Mouse (Mus musculus) brain, embryonic 18.5 days (tissue): Measurements from ENCODE around the gene Map4k1.

Source experiments
- DNase-seq: peaks from one replicate; pipeline ENCODE4 v3.0.0-alpha.2; 2012; ENCODE audit warnings: low read depth, low spot score

Map4k1 gene

DNA sequence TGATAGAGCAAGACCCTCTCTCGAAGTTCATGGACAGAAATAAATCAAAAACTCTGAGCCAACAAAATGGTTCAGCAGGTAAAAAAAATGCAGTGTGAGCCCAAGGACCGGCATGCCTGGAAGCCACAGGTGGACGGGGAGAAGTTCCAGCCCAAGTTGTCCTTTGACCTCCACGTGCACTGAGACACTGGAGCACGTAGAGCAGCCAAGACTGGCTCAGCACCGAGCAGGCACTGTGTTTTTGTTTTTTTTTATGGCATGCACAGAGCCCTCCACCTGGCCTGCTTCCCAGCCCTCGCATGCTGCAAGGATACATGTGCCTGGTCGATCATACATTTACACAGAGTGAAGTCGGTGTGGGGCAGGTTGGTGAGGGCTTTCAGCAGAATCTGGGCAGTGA lies 4.3 kb upstream of the Map4k1 start:
- DNase-seq: no peak

DNA sequence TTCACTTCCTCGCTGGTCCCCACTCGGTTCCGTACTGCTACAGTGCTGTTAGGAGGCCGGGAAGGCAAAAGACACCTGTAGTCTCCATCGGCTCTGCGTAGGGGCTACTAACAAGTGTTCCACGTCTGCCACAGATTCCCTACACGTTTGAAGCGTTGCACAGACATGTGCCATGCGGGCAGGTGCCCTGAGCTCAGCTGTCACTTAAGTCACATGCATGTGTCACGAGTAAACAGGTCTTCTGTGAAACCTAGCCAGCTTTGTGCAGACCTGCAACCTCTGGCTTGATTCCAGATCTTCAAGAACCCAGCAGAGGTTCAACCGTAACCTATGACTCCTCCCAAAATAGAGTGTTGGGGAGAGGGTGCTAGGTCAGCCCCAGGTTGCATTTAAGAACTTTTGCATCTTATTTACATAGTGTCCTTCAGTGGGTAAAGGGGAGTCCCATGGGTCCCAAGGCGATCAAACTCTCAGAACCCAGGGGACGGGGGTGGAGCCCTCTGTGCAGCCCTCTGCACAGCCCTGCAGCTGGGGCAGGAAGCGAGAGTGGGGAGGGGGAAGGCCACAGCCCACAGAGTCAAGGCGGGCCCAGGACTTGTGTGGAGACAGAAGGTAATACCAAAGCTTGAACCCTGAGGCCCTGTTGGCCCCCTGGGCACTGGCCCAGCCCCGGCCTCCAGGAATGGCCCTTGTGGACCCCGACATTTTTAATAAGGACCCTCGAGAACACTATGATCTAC lies 594 bp downstream of the Map4k1 start:
- DNase-seq: no peak

DNA sequence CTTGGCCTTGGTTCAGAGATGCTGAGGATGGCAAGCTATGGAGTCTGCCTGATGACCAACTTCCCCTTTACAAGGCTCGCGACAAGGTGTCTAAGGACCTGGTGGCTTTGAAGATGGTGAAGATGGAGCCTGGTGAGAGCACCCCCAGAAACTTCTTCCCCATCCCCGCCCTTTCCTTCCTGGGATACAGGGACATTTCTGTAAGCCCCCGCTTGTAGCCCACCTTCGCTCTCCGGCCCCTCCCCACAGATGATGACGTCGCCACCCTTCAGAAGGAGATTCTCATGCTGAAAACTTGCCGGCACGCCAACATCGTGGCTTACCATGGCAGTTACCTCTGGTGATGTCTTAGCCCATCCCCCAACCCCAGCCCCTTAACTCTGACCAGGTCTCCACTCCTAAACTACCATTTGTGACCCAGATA lies 1.3 kb downstream of the Map4k1 start:
- DNase-seq: no peak

DNA sequence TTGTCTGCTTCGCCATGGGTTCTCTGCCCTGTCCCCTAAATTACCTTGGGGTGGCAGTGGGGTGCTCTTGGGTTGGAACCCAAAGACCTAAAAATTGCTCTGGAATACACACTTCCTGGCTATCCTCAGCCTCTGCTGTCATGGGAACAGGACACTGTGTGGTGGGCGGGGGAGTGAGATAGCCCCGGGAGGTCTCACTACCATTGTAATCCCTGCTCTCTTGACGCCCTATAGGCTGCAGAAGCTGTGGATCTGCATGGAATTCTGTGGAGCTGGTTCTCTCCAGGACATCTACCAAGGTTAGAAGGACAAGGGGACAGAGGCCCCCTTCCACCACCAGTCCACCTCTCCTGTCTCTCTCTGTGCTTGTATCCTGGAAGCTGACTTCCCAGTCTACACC lies 2.0 kb downstream of the Map4k1 start:
- DNase-seq: no peak

DNA sequence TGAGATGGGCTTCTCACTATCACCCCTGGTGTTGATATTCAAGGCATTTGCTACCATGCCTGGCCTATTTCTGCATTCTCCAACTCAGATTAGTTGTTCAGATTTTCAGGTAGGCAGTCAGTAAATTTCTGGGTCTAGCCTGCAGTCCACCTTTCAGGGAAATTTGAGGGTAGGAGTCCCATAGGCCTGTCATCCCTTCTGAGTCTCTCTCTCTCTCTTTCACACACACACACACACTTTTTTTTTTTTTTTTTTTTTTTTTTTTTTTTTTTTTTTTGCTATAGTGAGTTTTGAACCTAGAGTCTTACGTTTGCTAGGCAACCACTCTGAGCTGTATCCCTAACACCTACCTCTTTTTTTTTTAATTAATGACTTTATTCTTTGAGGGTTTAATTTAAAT lies 2.6 kb downstream of the Map4k1 start:
- no peak for DNase-seq

DNA sequence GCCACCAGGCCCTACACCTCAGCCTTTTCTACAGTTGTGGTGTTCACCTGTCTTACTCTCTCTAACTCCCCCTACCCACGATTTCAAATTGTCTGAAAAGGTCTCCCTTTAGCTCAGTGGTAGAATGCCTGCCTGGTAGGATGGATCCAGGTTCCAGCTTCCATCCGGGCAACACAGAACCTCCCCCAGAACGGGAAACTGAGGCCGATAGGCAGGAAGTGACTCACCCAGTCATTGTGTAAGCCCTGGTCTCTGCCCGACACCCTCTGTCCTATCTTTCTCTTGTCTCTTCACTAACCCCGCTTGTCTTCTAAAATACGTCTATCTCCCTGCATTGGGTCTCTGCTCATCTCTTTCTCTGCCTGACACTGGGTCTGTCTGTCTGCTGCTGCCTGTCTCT lies 3.4 kb downstream of the Map4k1 start:
- DNase-seq: no peak

DNA sequence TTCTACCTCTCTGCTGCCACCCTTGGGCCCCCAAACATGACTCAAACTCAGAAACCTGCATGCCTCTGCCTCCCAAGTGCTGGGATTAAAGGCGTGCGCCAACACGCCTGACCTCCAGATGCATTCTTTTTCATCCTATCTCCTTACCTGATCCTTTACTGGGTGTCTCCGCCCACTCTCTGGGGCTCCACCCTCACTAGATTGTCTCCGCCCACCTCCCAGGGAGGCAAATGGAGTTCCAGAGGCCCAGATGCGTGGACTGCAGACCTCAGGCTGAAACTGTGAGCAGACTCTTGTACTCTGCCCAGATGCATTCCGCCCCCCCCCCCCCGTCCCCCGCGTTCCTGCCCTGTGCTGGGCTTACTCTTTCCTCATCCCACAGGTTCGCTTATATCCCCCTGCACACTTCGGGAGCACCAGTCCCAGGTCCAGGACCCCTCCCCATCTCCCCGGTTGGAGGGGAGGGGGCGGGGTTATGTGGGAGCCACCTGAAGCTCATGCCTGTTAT lies 9.0 kb downstream of the Map4k1 start:
- DNase-seq: no peak

DNA sequence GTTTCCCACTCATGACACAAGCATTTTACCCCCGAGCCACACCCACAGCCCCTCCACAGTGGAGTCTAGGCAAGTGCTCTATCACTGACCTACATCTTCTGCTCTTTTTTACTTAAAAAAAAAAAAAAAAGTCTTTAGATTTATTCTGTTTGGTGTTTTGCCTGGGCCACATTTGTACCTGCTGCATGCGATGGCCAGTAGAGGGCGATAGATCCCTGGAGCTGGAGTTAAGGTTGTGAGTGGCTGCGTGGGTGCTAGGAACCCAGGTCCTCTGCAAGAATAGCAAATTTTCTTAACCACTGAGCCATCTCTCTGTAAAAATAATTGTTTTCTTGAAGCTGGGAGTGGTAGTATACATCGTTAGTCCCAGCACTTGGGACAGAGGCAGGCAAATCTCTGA lies 9.8 kb downstream of the Map4k1 start:
- no peak for DNase-seq

DNA sequence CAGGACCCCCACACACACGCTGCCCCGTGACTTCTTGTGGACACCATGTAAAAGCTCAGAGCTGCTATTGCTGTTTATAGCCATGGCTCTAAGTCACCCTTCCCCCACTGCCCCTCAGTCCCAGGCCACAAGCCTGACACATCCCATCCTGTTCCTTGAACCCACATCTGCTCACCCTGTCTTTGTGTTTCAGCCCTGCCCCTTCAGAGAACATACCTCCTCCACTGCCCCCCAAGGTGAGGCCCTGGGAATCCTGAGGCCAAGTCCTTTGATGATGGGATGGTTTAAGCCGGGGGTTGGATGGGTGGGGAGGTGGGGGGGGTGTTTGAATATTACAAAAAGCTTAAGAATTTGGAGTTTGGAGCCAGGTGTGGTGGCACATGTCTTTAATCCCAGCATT lies 11.1 kb downstream of the Map4k1 start:
- no peak for DNase-seq

DNA sequence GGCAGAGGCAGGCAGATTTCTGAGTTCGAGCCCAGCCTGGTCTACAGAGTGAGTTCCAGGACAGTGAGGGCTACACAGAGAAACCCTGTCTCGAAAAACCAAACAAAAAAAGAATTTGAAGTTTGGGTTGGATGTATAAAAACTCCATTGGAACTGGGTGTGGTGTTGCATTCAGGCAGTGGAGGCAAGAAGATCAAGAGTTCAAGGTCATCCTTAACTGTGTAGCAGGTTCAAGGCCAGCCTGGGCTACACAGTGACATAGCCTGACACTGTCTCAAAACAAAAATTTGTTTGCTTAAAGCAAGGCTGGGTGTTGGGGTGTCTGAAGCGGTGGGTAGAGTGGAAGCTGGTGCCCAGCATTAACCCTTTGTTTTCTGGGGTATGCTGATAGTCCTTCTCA lies 11.6 kb downstream of the Map4k1 start:
- DNase-seq: no peak

DNA sequence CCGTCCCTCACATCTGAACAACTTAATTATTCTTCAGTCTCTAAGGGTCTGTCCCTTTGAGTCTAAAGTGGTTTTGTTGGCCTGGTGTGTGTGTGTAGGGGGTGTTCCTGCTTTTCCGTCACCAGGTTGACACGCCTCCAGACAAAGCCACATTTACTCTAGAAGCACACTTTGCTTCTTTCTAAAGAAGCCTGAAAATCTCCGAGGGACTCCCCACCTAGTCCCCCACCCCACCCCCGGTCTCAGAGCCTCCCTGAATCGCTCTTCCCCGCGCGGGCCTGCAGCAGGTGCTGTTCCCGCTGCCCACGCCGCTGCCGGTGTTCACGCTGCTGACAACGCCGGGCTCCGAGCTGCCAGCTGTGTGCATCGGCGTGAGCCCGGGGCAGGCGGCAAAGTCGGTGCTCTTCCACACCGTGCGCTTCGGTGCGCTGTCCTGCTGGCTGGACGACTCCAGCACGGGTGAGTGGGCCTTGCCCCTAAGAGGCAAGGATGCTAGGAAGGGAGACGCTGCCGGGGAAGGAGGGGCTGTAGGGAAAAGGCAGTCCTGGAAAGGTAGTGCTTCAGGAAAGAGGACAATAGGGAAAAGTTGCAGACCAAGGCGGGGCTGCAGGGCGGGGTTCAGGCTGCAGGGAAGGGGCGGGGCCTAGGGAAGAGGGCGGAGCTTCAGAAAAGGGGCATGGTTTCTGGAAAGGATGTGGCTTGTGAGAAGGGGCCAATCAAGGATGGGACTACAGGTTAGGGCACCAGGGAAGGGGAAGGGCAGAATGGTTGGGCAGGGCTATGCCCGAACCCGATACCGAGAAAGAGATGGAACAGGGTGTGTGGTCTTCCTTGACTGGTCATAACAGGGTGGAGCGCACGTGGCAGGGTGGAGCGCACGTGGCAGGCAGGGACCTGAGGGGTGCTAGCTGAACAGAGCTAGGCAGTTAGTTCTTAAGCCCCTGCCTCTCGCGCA lies 19.1 kb downstream of the Map4k1 start:
- no peak for DNase-seq

DNA sequence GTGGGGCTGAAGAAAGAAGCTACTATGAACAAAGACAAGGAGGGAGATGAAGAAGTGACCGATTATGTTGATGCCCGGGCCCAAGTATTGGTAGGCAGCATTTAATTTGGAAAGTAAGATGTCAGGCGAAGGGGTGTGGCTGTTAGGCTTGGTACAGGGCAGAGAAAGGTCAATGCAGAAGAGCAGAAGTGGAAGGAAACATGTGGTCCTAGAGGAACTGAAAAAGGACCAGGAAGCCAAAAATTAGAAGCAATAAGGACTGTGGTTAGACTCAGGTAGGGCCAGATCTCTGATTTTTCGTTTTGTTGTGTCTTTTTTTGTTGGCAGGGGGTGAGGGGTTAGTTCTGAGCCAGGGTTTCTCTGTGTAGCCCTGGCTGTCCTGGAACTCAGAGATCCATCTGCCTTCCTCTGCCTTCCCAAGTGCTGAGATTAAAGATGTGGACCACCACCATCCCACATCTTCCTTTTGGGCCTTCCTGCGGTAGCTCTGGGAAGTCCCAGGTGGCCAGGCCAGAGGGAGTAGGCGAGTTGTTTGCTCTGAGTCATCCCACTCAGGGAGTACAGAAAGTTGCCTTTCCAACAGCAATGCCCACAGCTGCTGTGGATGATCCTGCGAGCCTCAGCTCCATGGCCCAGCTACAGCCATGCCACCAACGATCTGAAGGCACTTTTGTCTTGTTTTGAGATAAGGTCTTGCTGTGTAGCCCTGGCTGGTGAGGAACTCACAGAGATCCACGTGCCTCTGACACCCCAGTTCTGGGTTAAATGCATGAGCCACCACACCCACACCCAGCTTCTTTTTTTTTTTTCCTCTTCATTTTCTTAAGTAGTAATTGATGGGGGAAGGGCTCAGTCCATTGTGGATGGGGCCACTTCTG lies 25.6 kb downstream of the Map4k1 start:
- no peak for DNase-seq

DNA sequence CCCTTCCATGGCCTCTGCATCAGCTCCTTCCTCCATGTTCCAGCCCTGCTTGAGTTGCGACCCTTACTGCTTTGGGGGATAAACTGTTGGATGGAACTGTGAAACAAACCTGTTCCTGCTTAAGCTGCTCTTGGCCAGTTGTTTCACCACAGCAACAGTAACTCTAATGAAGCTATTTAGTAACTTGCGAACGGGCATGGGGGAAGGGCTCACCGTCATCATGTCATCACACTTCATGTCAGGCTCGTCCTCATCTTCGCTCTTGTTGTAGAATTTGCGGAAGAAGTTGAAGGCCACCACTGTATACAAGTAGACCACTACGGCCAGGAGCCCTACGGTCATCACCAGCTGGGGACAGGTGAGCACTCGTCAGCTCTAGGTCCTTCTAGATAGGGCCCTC lies 26.3 kb downstream of the Map4k1 start:
- DNase-seq: no peak

DNA sequence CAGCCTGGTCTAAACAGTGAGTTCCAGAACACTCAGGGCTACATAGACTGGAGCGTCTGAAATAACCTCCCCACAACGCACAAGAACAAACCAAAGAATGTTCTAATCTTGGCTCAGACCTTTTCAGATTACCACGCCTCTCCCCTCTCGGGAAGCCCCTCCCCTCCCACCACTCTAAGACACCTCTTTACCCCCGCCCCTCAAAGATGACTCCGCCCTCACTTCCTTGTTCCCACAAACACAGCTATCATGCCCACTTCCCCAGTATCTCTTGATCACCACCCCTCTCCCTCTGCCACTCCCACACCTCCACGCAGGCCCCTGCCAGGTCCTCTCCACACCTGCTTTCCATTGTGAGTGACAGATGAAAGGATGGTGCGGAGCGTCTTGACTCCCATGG lies 26.9 kb downstream of the Map4k1 start:
- DNase-seq: no peak

DNA sequence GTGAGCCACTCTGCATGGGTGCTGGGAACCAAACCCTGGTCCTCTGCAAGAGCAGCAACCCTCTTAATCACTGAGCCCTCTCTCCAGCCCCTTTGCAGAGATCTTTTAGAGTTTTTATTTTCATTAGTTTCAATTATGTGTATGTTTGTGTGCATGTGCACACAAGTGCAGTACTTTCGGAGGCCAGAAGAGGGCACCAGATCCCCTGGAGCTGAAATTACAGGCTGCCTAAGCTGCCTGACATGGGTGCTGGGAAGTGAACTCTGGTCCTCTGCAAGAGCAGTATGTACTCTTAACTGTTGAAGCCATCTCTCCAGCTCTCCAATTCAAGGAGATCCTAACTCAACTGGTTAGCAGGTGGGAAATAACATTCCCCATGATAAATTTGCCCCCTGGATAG lies 33.1 kb downstream of the Map4k1 start:
- DNase-seq: no peak

DNA sequence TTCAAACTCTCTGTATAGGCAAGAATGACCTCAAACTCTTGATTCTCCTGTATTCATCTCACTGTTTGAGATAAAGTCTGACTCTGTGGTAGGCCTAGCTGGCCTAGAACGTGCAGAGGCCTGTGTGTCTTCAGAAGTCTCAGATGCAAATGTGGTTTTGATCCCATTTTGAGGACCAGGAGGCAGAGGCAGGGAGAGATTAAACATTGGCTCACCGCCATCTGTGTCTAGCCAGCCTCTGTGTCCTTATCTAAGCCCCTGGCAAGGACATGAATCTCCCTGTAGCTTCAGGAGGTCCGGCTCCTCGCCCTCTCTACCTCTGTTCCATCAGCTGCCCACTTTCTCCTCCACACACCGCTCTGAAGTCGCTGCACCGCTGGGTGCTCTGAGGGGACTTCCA lies 34.6 kb downstream of the Map4k1 start:
- DNase-seq: no peak

DNA sequence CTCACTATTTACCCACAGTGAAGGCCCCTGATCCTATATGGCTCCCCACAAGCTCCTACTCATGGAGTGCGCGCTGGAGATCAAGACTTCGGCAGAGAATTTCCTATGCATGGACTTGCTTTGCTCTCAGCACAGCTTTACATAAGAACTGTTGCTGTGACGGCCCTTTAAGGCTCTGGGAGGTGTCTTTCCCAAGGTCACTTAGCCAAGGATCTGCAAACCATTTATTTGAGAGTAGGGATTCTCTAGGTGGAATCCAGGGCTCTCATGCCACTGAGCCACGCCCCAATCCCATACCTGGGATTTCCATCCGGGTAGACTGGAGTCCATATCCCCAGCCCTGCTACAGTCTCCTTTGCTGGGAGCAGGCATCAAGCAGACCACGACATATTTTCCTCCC lies 35.4 kb downstream of the Map4k1 start:
- DNase-seq: no peak

DNA sequence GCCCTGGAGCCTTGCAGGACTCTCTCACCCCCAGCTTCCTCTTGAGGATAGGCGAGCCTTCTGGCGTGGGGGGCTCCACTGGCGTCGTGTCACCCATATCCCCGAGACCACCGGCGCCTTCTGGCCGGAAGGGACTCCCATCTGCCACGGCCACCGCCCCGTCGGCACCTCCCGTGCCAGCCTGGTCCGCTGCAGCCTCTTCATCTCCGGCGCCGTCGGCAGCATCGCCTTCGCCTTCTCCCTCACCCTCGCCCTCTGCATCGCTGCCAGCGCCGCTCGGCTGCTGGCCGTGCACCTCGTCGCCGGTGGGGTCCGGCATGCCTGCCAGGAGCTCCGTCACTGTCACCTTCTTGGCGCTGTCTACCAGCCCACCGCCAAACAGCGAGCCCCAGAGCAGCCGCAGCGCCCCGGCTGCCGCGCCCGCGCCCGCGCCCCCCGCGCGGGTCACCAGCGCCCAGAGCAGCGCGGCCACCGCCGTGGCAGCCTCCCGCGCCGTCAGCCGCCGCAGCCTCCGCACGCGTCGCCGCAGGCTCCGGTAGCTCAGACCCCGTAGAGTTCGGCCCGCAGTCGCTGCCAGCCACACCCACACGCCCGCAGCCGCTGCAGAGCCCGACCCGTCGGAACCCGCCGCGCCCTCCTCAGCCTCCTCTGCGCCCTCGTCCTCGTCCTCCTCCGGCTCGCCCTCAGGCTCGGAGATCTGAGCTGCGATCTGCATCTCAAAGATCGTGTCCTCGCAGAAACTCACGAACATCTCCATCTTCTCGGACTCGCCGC lies 37.8 kb downstream of the Map4k1 start:
- DNase-seq: no peak

DNA sequence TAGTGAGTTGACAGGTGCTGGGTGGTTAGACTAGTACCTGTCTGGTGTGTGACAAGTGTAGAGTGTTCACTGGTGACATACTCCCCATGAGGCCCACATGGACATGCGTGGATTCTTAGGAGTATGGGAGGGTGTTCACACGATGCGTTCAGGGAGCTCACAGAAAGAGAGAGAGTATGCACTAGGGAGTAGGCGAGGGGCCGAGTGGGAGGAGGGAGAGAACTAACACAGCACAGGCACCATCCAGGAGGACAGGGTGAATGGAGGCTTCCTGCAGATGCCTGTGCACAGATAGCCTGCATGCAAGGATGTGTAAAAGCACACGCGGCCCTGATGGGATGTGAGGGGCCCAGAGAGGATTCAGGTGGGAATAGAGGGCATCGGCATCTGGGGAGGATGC lies 40.6 kb downstream of the Map4k1 start:
- no peak for DNase-seq

DNA sequence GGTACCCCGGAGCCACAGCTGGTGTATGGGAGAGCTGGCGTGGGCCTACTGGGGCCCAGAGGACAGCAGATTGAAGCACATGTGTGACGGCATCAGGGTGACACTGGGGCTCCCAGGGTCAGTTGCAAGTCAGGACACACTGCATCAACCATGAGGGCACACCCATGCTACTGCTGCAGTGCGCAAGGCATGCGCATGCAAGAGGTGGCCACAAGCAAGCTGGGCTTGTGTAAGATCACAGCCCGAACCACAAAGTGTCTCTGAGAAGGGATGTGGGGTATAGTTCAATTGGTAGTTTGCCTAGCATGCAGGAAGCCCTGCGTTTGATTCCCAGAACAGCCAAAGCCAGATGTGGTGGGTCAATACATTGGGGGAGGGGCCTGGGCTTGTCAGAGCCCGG lies 41.7 kb downstream of the Map4k1 start:
- DNase-seq: no peak

DNA sequence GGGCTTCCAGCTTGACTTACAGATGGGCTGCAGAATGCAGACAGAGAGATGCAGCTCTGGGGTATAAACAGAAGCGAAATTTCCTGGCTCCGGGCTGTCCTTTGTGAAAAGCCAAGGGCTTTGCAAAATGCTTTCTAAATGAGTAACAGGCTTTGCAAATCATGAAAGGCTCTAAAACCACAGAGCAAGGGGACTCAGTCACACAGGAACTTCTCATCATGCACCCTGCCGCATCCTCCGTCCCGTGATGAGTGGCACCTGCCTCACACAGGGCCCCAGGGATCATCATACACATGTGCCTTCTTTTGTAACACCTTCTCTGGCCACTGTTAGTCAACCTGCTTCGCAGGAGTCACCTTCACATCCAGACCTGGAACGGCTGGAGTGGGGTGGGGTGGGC lies 43.7 kb downstream of the Map4k1 start:
- DNase-seq: no peak
